In genomic region chr15:21114775-21115174, GRCm38 (mm10) we compare ENCODE assay signal across 7 mouse cellular contexts.
A peak's percentile ranks its signal among the peaks of the same experiment; 100 is the strongest.
DNase-seq lines count a peak whose midpoint lies in the region; ATAC-seq and TF ChIP-seq lines count a peak whose summit lies in the region.
"Not testable (repeated sequence)": the region's sequence is repeated elsewhere in the genome, so short reads cannot be mapped to it uniquely, and the experiment has no call there.

No protein-coding gene starts in this region.

- POLR2A ChIA-PET in Patski (lab: Charles Lee) = not testable (repeated sequence)

- CTCF ChIA-PET in Patski (lab: Charles Lee) = not testable (repeated sequence)

- in situ Hi-C loops in Patski (cut with MboI; ENCODE audit: low pct_unique_long_range_greater_than_20kb) = not testable (repeated sequence)

- DNase-seq in Patski (ENCODE audit: low read depth, low spot score) = peak; percentile 13
- DNase-seq in c-Kit-positive CD71-positive TER-119-positive erythroid progenitor cells, embryonic 14.5 days (ENCODE audit: low spot score) = peak; percentile 19
- DNase-seq in forelimb bud, embryonic 11.5 days (ENCODE audit: low read depth, low spot score) = peak; percentile 46
- peak; percentile 1 for DNase-seq in induced T-regulatory cell, adult 2 months (ENCODE audit: low read depth)

- H3K27me3 ChIP-seq in Patski = not testable (repeated sequence)

- TF ChIP-seq CTCF in Patski (IDR thresholded peaks at IDR 0.05) = not testable (repeated sequence)

- ATAC-seq in CD4-positive, CD25-positive, alpha-beta regulatory T cell, adult 4 months = peak; percentile 54
- peak; percentile 71 for ATAC-seq in Patski
- peak; percentile 84 for ATAC-seq in megakaryocyte, adult 5-6 weeks (ENCODE audit: poor library complexity, severe bottlenecking)
- peak; percentile 82 for ATAC-seq in neutrophil, adult 5-6 weeks (ENCODE audit: extremely low read depth, insufficient number of reproducible peaks, low FRiP score, poor library complexity, severe bottlenecking)

Comparison
In these comparisons a context has a peak if more than half of its experiments do, and no peak if none do; other contexts are left out.
1. Peak in every context shown above with its lines: DNase-seq and ATAC-seq.